Mouse (Mus musculus) induced T-regulatory cell, adult 2 months (primary cell): ENCODE measurements at regions not wholly inside any gene's neighbourhood (a gene's known extent, or its start where the extent isn't known, plus 50 kb on each side); places are given as distances from the start of the nearest gene placed in this dataset.

Experiments
- DNase-seq: peaks from one replicate; pipeline ENCODE4 v3.0.0-alpha.2; 2012; ENCODE audit warnings: low read depth

DNA sequence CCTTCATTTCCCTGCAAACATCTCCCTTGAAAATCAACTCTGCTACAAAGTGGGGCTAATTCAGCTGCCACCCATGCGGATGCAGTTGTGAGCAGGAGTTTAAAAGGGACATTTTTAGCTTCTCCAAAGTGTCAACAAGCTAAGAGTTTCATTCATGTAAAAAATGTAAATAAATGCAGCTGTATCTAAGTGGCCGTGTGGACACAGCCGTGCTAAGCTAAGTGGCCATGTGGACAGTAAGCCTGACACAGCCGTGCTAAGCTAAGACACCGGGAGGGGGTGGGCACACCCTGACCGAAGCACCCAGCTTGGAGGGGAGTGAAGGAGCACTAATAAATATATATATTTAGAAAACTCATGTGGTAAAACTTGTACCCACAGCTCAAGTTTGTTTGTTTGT lies 52.6 kb upstream of the Cnih3 start:
- no peak for DNase-seq

DNA sequence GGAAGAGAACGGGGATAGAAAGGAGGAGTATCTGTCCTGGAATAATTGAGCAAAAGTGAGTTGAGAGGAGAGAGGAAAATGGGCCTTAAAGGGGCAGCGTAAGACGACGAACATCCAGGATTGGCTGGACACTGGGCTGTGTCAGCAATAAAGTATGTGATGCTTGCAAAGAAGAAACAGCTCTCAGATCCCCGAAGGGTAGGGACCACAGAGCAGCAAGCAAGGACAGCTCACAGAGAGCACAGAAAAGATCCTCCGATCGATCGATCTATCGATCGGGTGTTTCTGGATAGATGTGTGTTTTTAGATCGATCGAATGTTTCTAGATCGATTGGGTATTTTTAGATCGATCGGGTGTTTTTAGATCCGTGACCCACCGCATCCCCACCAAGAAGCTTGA lies 50.3 kb upstream of the Cnih3 start:
- no peak for DNase-seq
